Mouse (Mus musculus) midbrain, embryonic 11.5 days (tissue): ENCODE measurements around the gene Dis3l2. TPM values are rescaled to one million over a fixed set of nuclear protein-coding genes. Genes with fewer than 3 reads are reported as not detected.

ENCODE experiments used
- ATAC-seq: fragments of 200-750 bp; cut with Nextera tagmentation; 2 replicates; pipeline ENCODE4 v1.8.0; 2017; ENCODE audit warnings: moderate TSS enrichment, moderate library complexity; ENCODE audit not compliant: low FRiP score
- DNase-seq: peaks from one replicate; pipeline ENCODE4 v3.0.0; 2015; ENCODE audit warnings: low spot score; ENCODE audit errors: missing footprints
- H3K27ac ChIP-seq: fragments of 300-500 bp; sonication (generic); 2 replicates; pipeline ENCODE4 v1.5.1; 2014; ENCODE audit warnings: low read depth, low read length
- H3K27me3 ChIP-seq: fragments of 300-500 bp; sonication (generic); 2 replicates; pipeline ENCODE4 v1.6.1; 2014; ENCODE audit warnings: mild to moderate bottlenecking, low read length, moderate library complexity, mixed read lengths; ENCODE audit not compliant: control insufficient read depth, insufficient read depth
- H3K36me3 ChIP-seq: fragments of 300-500 bp; sonication (generic); 2 replicates; pipeline ENCODE4 v1.6.1; 2014; ENCODE audit warnings: mild to moderate bottlenecking, low read length, moderate library complexity, mixed read lengths; ENCODE audit not compliant: control insufficient read depth, insufficient read depth
- H3K4me1 ChIP-seq: fragments of 300-500 bp; sonication (generic); 2 replicates; pipeline ENCODE4 v1.6.1; 2014; ENCODE audit warnings: low read length; ENCODE audit not compliant: control insufficient read depth, insufficient read depth
- H3K4me2 ChIP-seq: fragments of 300-500 bp; sonication (generic); 2 replicates; pipeline ENCODE4 v1.6.1; 2014; ENCODE audit warnings: mild to moderate bottlenecking, moderate library complexity
- H3K4me3 ChIP-seq: fragments of 300-500 bp; sonication (generic); 2 replicates; pipeline ENCODE4 v1.5.1; 2014; ENCODE audit warnings: low read depth, low read length
- H3K9ac ChIP-seq: fragments of 300-500 bp; sonication (generic); 2 replicates; pipeline ENCODE4 v1.6.1; 2014; ENCODE audit warnings: low read length
- H3K9me3 ChIP-seq: fragments of 300-500 bp; sonication (generic); 2 replicates; pipeline ENCODE4 v1.6.1; 2016; ENCODE audit warnings: low read length; ENCODE audit not compliant: control insufficient read depth
- WGBS: fragments of 180-500 bp; shearing (Covaris S2); extraction: QIAGEN DNeasy Blood & Tissue Kit; methylation state at CpG from one replicate; pipeline ENCODE4 v1.1.7; 2014; 5-methylcytosine and 5-hydroxymethylcytosine counted together
- polyA plus RNA-seq: library from polyadenylated mRNA; unstranded; fragments of >200 nt; fragmentation: Nextera tagmentation; extraction: Ambion mirVana; gene quantifications from 2 replicates; pipeline ENCODE4 v1.2.1, GENCODE M21; 2014

Dis3l2 gene
- polyA plus RNA-seq, 1 experiment from 2014 or later = 34.3 TPM

GRCm38 (mm10) chr1:86709546-86709945, 5.9 kb downstream of the Dis3l2 start:
- no peak for ATAC-seq

GRCm38 (mm10) chr1:86712045-86712444, 8.4 kb downstream of the Dis3l2 start:
- no peak overlapping the region for H3K27ac ChIP-seq
- DNase-seq = no peak
- no peaks in the 10 kb centered on the region for H3K4me1 ChIP-seq
- no peaks in the 10 kb centered on the region for H3K9me3 ChIP-seq
- H3K9ac ChIP-seq = no peak overlapping the region
- no peak overlapping the region for H3K4me3 ChIP-seq
- no peaks in the 10 kb centered on the region for H3K27me3 ChIP-seq
- no peak for ATAC-seq
- H3K4me2 ChIP-seq = no peak overlapping the region
- no peaks in the 10 kb centered on the region for H3K36me3 ChIP-seq
- WGBS = 94% methylated on average over 2 of the region's 2 CpGs

More at GRCm38 (mm10) chr1:86709546-86709945, 5.9 kb downstream of the Dis3l2 start:
- H3K27me3 ChIP-seq = no peaks in the 10 kb centered on the region
- H3K36me3 ChIP-seq = no peaks in the 10 kb centered on the region
- H3K9me3 ChIP-seq = no peaks in the 10 kb centered on the region
- no peaks in the 10 kb centered on the region; the same call in 1 of the 2 replicates for H3K4me1 ChIP-seq
- no peak overlapping the region for H3K4me3 ChIP-seq
- H3K27ac ChIP-seq = no peak overlapping the region
- DNase-seq = no peak
- WGBS = 82% methylated on average over 4 of the region's 4 CpGs
- no peak overlapping the region for H3K4me2 ChIP-seq
- H3K9ac ChIP-seq = no peak overlapping the region

- Histone ChIP-seq H3K4me3 (no peak overlapping the region), H3K9me3 (no peaks in the 10 kb centered on the region), H3K4me2 (no peak overlapping the region), H3K36me3 (no peaks in the 10 kb centered on the region), H3K4me1 (no peaks in the 10 kb centered on the region), H3K27ac (no peak overlapping the region), H3K9ac (no peak overlapping the region), H3K27me3 (no peaks in the 10 kb centered on the region)
- ATAC-seq (no peak), DNase-seq (no peak)
- 94% methylated on average over 4 of the region's 4 CpGs for WGBS
Measured at GRCm38 (mm10) chr1:86713054-86713453, 9.4 kb downstream of the Dis3l2 start.

- WGBS = 92% methylated on average over 1 of the region's 1 CpGs
- ATAC-seq (no peak), DNase-seq (no peak)
- no peaks in the 10 kb centered on the region for H3K9me3 ChIP-seq
- H3K4me2 ChIP-seq = no peak overlapping the region
- H3K27ac ChIP-seq = no peak overlapping the region
- H3K36me3 ChIP-seq = no peaks in the 10 kb centered on the region
- no peaks in the 10 kb centered on the region for H3K27me3 ChIP-seq
- no peak overlapping the region for H3K9ac ChIP-seq
- no peaks in the 10 kb centered on the region for H3K4me1 ChIP-seq
- H3K4me3 ChIP-seq = no peak overlapping the region
Measured at GRCm38 (mm10) chr1:86718190-86718589, 14.6 kb downstream of the Dis3l2 start.

GRCm38 (mm10) chr1:86719391-86719790, 15.8 kb downstream of the Dis3l2 start:
- no peaks in the 10 kb centered on the region for H3K36me3 ChIP-seq
- DNase-seq (no peak), ATAC-seq (no peak)
- no peaks in the 10 kb centered on the region for H3K9me3 ChIP-seq
- H3K4me3 ChIP-seq = no peak overlapping the region
- WGBS = 88% methylated on average over 4 of the region's 4 CpGs
- H3K4me1 ChIP-seq = no peaks in the 10 kb centered on the region
- H3K4me2 ChIP-seq = no peak overlapping the region
- H3K27me3 ChIP-seq = no peaks in the 10 kb centered on the region
- H3K9ac ChIP-seq = no peak overlapping the region
- no peak overlapping the region for H3K27ac ChIP-seq

GRCm38 (mm10) chr1:86733160-86733821, 29.7 kb downstream of the Dis3l2 start:
- H3K36me3 ChIP-seq = no peaks in the 10 kb centered on the region
- no peaks in the 10 kb centered on the region for H3K27me3 ChIP-seq
- WGBS = 66% methylated on average over 2 of the region's 2 CpGs
- no peaks in the 10 kb centered on the region for H3K4me1 ChIP-seq
- no peaks in the 10 kb centered on the region for H3K9me3 ChIP-seq
- ATAC-seq (no peak), DNase-seq (no peak)
- no peak overlapping the region for H3K9ac ChIP-seq
- H3K27ac ChIP-seq = no peak overlapping the region
- no peak overlapping the region for H3K4me2 ChIP-seq
- H3K4me3 ChIP-seq = no peak overlapping the region

GRCm38 (mm10) chr1:86736414-86736813, 32.8 kb downstream of the Dis3l2 start:
- peaks cover 3% of the 10 kb centered on the region; the same call in 1 of the 2 replicates for H3K36me3 ChIP-seq
- H3K27ac ChIP-seq = no peak overlapping the region
- ATAC-seq (no peak), DNase-seq (no peak)
- 94% methylated on average over 1 of the region's 1 CpGs for WGBS
- H3K9me3 ChIP-seq = no peaks in the 10 kb centered on the region
- H3K27me3 ChIP-seq = no peaks in the 10 kb centered on the region
- no peaks in the 10 kb centered on the region for H3K4me1 ChIP-seq
- no peak overlapping the region for H3K9ac ChIP-seq
- no peak overlapping the region for H3K4me3 ChIP-seq
- no peak overlapping the region for H3K4me2 ChIP-seq

GRCm38 (mm10) chr1:86742896-86743295, 39.3 kb downstream of the Dis3l2 start:
- Histone ChIP-seq H3K27ac (no peak overlapping the region), H3K4me1 (peaks cover 2% of the 10 kb centered on the region; the same call in 1 of the 2 replicates), H3K9me3 (no peaks in the 10 kb centered on the region), H3K27me3 (no peaks in the 10 kb centered on the region), H3K36me3 (peaks cover 6% of the 10 kb centered on the region; the same call in 1 of the 2 replicates), H3K9ac (no peak overlapping the region), H3K4me2 (no peak overlapping the region), H3K4me3 (no peak overlapping the region)
- DNase-seq (no peak), ATAC-seq (no peak)
- 38% methylated on average over 3 of the region's 3 CpGs for WGBS

GRCm38 (mm10) chr1:86747034-86747433, 43.4 kb downstream of the Dis3l2 start:
- Histone ChIP-seq H3K9me3 (no peaks in the 10 kb centered on the region), H3K9ac (no peak overlapping the region), H3K4me2 (no peak overlapping the region), H3K27ac (no peak overlapping the region), H3K4me1 (peaks cover 2% of the 10 kb centered on the region; the same call in 1 of the 2 replicates), H3K4me3 (no peak overlapping the region), H3K36me3 (0 out of 2 replicates have a peak, but pooled peaks cover 3% of the 10 kb centered on the region), H3K27me3 (no peaks in the 10 kb centered on the region)
- 89% methylated on average over 2 of the region's 2 CpGs for WGBS
- ATAC-seq = no peak
- DNase-seq = no peak
